Mouse (Mus musculus): Measurements from ENCODE around the gene Kif26b. TPM values are rescaled to one million over a fixed set of nuclear protein-coding genes. Genes with fewer than 3 reads are reported as not detected.

The Kif26b gene
- polyA plus RNA-seq, 1 experiment from 2014 or later: 4.9 TPM

- DNase-seq (ENCODE audit: low spot score): no peak
- no peak overlapping the region for H3K27ac ChIP-seq
- 85% methylated on average over 3 of the region's 3 CpGs for WGBS
- peaks cover 12% of the 10 kb centered on the region for H3K4me1 ChIP-seq (replicated peaks)
- H3K36me3 ChIP-seq: no peaks in the 10 kb centered on the region
- no peak overlapping the region for H3K4me3 ChIP-seq
- no peaks in the 10 kb centered on the region for H3K27me3 ChIP-seq (ENCODE audit: insufficient read depth, poor library complexity, severe bottlenecking)
- no peaks in the 10 kb centered on the region for H3K9me3 ChIP-seq
Observed at GRCm38 (mm10) chr1:178691679-178692078, 162.8 kb downstream of the Kif26b start.

GRCm38 (mm10) chr1:178700102-178700501, 171.2 kb downstream of the Kif26b start:
- H3K9me3 ChIP-seq: no peaks in the 10 kb centered on the region
- H3K4me3 ChIP-seq: no peak overlapping the region
- H3K4me1 ChIP-seq (replicated peaks): peaks cover 18% of the 10 kb centered on the region
- no peaks in the 10 kb centered on the region for H3K27me3 ChIP-seq (ENCODE audit: insufficient read depth, poor library complexity, severe bottlenecking)
- 65% methylated on average over 4 of the region's 4 CpGs for WGBS
- no peak for DNase-seq (ENCODE audit: low spot score)
- H3K36me3 ChIP-seq: no peaks in the 10 kb centered on the region
- no peak overlapping the region for H3K27ac ChIP-seq

GRCm38 (mm10) chr1:178703496-178703895, 174.6 kb downstream of the Kif26b start:
- DNase-seq (ENCODE audit: low spot score): no peak
- Histone ChIP-seq H3K27ac (no peak overlapping the region), H3K27me3 (ENCODE audit: insufficient read depth, poor library complexity, severe bottlenecking) (no peaks in the 10 kb centered on the region), H3K36me3 (no peaks in the 10 kb centered on the region), H3K9me3 (no peaks in the 10 kb centered on the region), H3K4me1 (replicated peaks) (peaks cover 11% of the 10 kb centered on the region), H3K4me3 (no peak overlapping the region)
- WGBS: 67% methylated on average over 8 of the region's 8 CpGs

- DNase-seq (ENCODE audit: low spot score): no peak
- Histone ChIP-seq H3K36me3 (no peaks in the 10 kb centered on the region), H3K27ac (no peak overlapping the region), H3K4me1 (replicated peaks) (peaks cover 8% of the 10 kb centered on the region), H3K27me3 (ENCODE audit: insufficient read depth, poor library complexity, severe bottlenecking) (no peaks in the 10 kb centered on the region), H3K9me3 (no peaks in the 10 kb centered on the region), H3K4me3 (no peak overlapping the region)
- WGBS: 81% methylated on average over 7 of the region's 7 CpGs
Observed at GRCm38 (mm10) chr1:178707925-178708351, 179.0 kb downstream of the Kif26b start.

- 90% methylated on average over 1 of the region's 1 CpGs for WGBS
- Histone ChIP-seq H3K27ac (no peak overlapping the region), H3K27me3 (ENCODE audit: insufficient read depth, poor library complexity, severe bottlenecking) (no peaks in the 10 kb centered on the region), H3K36me3 (no peaks in the 10 kb centered on the region), H3K9me3 (no peaks in the 10 kb centered on the region), H3K4me1 (replicated peaks) (peaks cover 8% of the 10 kb centered on the region), H3K4me3 (no peak overlapping the region)
- no peak for DNase-seq (ENCODE audit: low spot score)
Observed at GRCm38 (mm10) chr1:178708356-178708755, 179.4 kb downstream of the Kif26b start.

- H3K36me3 ChIP-seq: no peaks in the 10 kb centered on the region
- no peak overlapping the region for H3K4me3 ChIP-seq
- H3K27me3 ChIP-seq (ENCODE audit: insufficient read depth, poor library complexity, severe bottlenecking): no peaks in the 10 kb centered on the region
- DNase-seq (ENCODE audit: low spot score): no peak
- no peak overlapping the region for H3K27ac ChIP-seq
- peaks cover 4% of the 10 kb centered on the region; the same call in 1 of the 2 replicates for H3K4me1 ChIP-seq (replicated peaks)
- WGBS: 84% methylated on average over 9 of the region's 9 CpGs
- no peaks in the 10 kb centered on the region for H3K9me3 ChIP-seq
Observed at GRCm38 (mm10) chr1:178712189-178712873, 183.4 kb downstream of the Kif26b start.

GRCm38 (mm10) chr1:178714209-178714608, 185.3 kb downstream of the Kif26b start:
- WGBS: 93% methylated on average over 5 of the region's 5 CpGs
- DNase-seq (ENCODE audit: low spot score): no peak
- no peak overlapping the region for H3K27ac ChIP-seq

GRCm38 (mm10) chr1:178716411-178716810, 187.5 kb downstream of the Kif26b start:
- no peaks in the 10 kb centered on the region for H3K4me1 ChIP-seq (replicated peaks)
- H3K27me3 ChIP-seq (ENCODE audit: insufficient read depth, poor library complexity, severe bottlenecking): no peaks in the 10 kb centered on the region
- 0 out of 2 replicates have a peak, but pooled peaks cover 5% of the 10 kb centered on the region for H3K9me3 ChIP-seq
- H3K36me3 ChIP-seq: no peaks in the 10 kb centered on the region
- WGBS: 75% methylated on average over 2 of the region's 2 CpGs
- no peak for DNase-seq (ENCODE audit: low spot score)
- no peak overlapping the region for H3K27ac ChIP-seq
- H3K4me3 ChIP-seq: no peak overlapping the region

More at GRCm38 (mm10) chr1:178714209-178714608, 185.3 kb downstream of the Kif26b start:
- H3K9me3 ChIP-seq: 0 out of 2 replicates have a peak, but pooled peaks cover 1% of the 10 kb centered on the region
- H3K4me1 ChIP-seq (replicated peaks): peaks cover 4% of the 10 kb centered on the region; the same call in 1 of the 2 replicates
- H3K4me3 ChIP-seq: no peak overlapping the region
- H3K36me3 ChIP-seq: no peaks in the 10 kb centered on the region
- no peaks in the 10 kb centered on the region for H3K27me3 ChIP-seq (ENCODE audit: insufficient read depth, poor library complexity, severe bottlenecking)

GRCm38 (mm10) chr1:178720821-178721220, 191.9 kb downstream of the Kif26b start:
- H3K27ac ChIP-seq: no peak overlapping the region
- H3K36me3 ChIP-seq: no peaks in the 10 kb centered on the region
- no peaks in the 10 kb centered on the region for H3K27me3 ChIP-seq (ENCODE audit: insufficient read depth, poor library complexity, severe bottlenecking)
- WGBS: 78% methylated on average over 2 of the region's 2 CpGs
- no peaks in the 10 kb centered on the region for H3K4me1 ChIP-seq (replicated peaks)
- 0 out of 2 replicates have a peak, but pooled peaks cover 5% of the 10 kb centered on the region for H3K9me3 ChIP-seq
- no peak overlapping the region for H3K4me3 ChIP-seq
- no peak for DNase-seq (ENCODE audit: low spot score)

GRCm38 (mm10) chr1:178722793-178723192, 193.9 kb downstream of the Kif26b start:
- Histone ChIP-seq H3K4me1 (replicated peaks) (no peaks in the 10 kb centered on the region), H3K27ac (no peak overlapping the region), H3K4me3 (no peak overlapping the region), H3K9me3 (0 out of 2 replicates have a peak, but pooled peaks cover 5% of the 10 kb centered on the region), H3K27me3 (ENCODE audit: insufficient read depth, poor library complexity, severe bottlenecking) (no peaks in the 10 kb centered on the region), H3K36me3 (no peaks in the 10 kb centered on the region)
- DNase-seq (ENCODE audit: low spot score): no peak
- WGBS: 91% methylated on average over 4 of the region's 4 CpGs

GRCm38 (mm10) chr1:178725536-178725935, 196.6 kb downstream of the Kif26b start:
- H3K36me3 ChIP-seq: no peaks in the 10 kb centered on the region
- no peak for DNase-seq (ENCODE audit: low spot score)
- 68% methylated on average over 3 of the region's 3 CpGs for WGBS
- H3K27ac ChIP-seq: no peak overlapping the region
- no peak overlapping the region for H3K4me3 ChIP-seq
- H3K27me3 ChIP-seq (ENCODE audit: insufficient read depth, poor library complexity, severe bottlenecking): no peaks in the 10 kb centered on the region
- no peaks in the 10 kb centered on the region for H3K4me1 ChIP-seq (replicated peaks)
- H3K9me3 ChIP-seq: no peaks in the 10 kb centered on the region

- 82% methylated on average over 6 of the region's 6 CpGs for WGBS
- no peaks in the 10 kb centered on the region for H3K36me3 ChIP-seq
- H3K9me3 ChIP-seq: 0 out of 2 replicates have a peak, but pooled peaks cover 2% of the 10 kb centered on the region
- no peak overlapping the region for H3K27ac ChIP-seq
- DNase-seq (ENCODE audit: low spot score): no peak
- no peaks in the 10 kb centered on the region for H3K27me3 ChIP-seq (ENCODE audit: insufficient read depth, poor library complexity, severe bottlenecking)
- no peaks in the 10 kb centered on the region for H3K4me1 ChIP-seq (replicated peaks)
- no peak overlapping the region for H3K4me3 ChIP-seq
Observed at GRCm38 (mm10) chr1:178728256-178728655, 199.3 kb downstream of the Kif26b start.

GRCm38 (mm10) chr1:178730271-178730670, 201.3 kb downstream of the Kif26b start:
- 92% methylated on average over 3 of the region's 3 CpGs for WGBS
- H3K4me1 ChIP-seq (replicated peaks): no peaks in the 10 kb centered on the region
- no peak for DNase-seq (ENCODE audit: low spot score)

More at GRCm38 (mm10) chr1:178730271-178730670, 201.3 kb downstream of the Kif26b start:
- 0 out of 2 replicates have a peak, but pooled peaks cover 2% of the 10 kb centered on the region for H3K9me3 ChIP-seq
- H3K27me3 ChIP-seq (ENCODE audit: insufficient read depth, poor library complexity, severe bottlenecking): no peaks in the 10 kb centered on the region
- no peak overlapping the region for H3K4me3 ChIP-seq
- H3K27ac ChIP-seq: no peak overlapping the region
- H3K36me3 ChIP-seq: no peaks in the 10 kb centered on the region

Data from hindbrain, embryonic 10.5 days (tissue).